Mouse (Mus musculus): ENCODE measurements at regions not wholly inside any gene's neighbourhood (a gene's known extent, or its start where the extent isn't known, plus 50 kb on each side); places are given as distances from the start of the nearest gene placed in this dataset.

GRCm38 (mm10) chr17:14539651-14540050 is 154.4 kb downstream of the Thbs2 start:
- DNase-seq = no peak

GRCm38 (mm10) chr17:14539191-14539590 is 154.8 kb downstream of the Thbs2 start:
- DNase-seq = no peak

- DNase-seq = no peak
These were observed 155.5 kb downstream of the Thbs2 start for GRCm38 (mm10) chr17:14538527-14538926.

DNA sequence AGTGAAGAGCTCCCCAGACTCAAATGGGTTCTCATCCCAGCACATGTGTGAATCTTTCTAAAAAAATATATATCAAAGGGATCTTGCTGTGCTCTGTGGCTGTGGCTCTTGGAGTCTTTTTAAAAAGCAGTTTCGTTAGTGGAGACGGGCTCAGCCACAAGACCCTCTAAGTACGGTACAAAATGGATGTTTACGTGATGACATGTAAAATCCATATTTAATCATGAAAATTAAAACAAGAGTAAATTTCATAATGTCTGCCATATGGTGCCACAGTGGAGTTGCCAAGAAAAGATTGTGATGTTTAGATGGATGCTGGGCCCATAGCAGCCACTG is 161.1 kb downstream of the Thbs2 start:
- no peak for DNase-seq

GRCm38 (mm10) chr17:14532298-14532978 is 161.6 kb downstream of the Thbs2 start:
- no peak for DNase-seq

GRCm38 (mm10) chr17:14531796-14532195 is 162.2 kb downstream of the Thbs2 start:
- DNase-seq = no peak

DNA sequence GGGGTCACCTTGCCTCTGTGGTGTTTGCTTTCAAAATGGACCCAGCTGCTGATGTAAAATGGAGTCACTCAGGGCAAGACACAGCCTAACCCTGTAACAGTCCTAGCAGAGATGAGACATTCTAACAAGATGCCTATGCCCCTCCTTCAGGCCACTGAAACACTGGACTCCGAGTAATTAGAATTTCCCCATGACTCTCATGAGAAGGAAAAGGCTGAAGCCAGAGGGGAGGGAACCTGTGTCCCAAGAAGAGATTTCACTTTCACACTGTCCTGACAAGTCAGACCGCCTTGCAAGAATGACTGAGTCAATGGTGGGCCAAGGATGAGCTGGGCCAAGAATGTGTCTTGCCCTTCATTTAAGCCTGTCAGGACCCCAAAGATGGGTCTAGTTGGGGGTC is 166.3 kb downstream of the Thbs2 start:
- no peak for DNase-seq

GRCm38 (mm10) chr17:14525255-14525654 is 168.8 kb downstream of the Thbs2 start:
- no peak for DNase-seq

GRCm38 (mm10) chr17:14524426-14525236 is 169.4 kb downstream of the Thbs2 start:
- peak; percentile 59 for DNase-seq

GRCm38 (mm10) chr17:14522011-14522410 is 172.0 kb downstream of the Thbs2 start:
- no peak for DNase-seq

DNA sequence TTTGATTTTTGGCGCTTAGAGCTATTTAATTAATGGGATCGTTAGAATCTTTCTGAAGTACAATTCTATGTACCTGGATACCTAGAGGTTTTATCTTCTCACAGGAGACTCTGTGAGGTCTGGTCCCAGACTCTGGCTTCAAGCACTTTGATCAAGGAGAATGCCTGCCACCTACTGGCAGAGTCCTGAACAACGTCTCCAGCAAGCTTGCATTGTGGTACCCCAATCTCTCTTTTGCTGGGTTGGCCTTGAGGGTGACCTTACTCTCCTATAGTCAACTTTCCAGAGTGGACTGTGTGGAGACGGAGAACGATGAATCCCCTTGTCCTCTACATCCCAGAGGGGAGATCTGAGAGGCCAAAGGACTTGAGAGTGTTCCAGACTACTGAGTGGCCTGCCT is 173.5 kb downstream of the Thbs2 start:
- peak; percentile 71 for DNase-seq

- DNase-seq = no peak
These were observed 174.7 kb downstream of the Thbs2 start for GRCm38 (mm10) chr17:14519367-14519766.

- DNase-seq = no peak
These were observed 175.8 kb downstream of the Thbs2 start for GRCm38 (mm10) chr17:14518216-14518615.

DNA sequence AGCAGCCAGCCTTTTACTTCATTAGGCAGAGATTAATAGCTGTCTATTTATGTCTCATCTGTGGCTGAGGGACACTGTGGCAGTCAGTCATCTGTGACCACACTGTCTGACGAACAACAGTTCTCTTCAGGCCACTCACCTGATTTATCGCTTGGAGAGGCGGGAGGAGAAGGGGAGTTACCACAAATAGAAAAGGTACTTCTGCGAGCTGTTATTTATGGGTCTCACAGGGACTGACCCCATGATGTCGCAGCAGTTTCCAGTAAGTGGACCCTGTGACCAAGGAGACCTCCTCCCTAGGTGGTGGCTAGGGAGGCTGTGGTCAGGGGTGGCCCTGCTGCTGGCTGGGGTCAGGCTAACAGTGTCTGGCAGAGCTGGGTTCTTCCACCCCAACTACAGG is 176.7 kb downstream of the Thbs2 start:
- DNase-seq = no peak

DNA sequence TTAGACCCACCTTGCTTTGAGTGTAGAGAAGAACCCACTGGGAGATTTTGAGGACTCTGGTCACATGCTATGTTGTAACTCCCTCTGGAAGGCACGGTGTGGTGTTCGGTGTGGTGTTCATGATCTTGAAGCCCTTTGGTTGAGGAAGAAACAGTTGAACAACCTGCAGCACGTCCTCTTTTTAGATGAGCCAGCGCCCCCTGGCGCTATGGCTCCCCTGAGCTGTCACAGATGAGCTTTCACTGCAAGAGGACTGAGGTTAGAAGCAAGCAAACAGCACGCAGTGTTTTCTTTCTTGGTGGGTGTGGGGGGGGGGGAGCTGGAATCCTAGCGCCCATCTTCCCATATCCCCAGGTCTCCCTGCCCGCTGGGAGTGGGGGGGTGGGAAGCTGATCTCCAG is 177.9 kb downstream of the Thbs2 start:
- DNase-seq = peak; percentile 57

DNA sequence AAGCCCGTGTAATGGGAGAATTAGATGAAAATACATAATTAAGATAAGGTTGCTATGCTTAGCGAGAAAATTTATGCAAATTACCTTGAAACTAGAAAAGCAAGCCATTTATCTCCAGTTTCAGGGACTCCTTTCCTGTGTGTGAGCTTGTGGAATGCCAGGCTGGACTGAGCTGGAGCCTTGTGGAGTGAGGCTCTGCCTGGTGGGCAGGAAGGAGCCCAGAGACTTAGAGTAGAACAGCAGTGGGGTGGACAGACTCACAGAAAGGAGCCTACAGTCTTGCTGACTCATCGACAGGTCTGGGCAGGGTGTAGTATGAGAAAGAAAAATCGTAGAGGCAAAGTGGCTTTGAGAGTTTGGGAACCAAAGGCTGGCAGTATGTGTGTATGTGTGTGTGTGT is 180.6 kb downstream of the Thbs2 start:
- no peak for DNase-seq

- no peak for DNase-seq
These were observed 183.5 kb downstream of the Thbs2 start for GRCm38 (mm10) chr17:14510486-14510885.

DNA sequence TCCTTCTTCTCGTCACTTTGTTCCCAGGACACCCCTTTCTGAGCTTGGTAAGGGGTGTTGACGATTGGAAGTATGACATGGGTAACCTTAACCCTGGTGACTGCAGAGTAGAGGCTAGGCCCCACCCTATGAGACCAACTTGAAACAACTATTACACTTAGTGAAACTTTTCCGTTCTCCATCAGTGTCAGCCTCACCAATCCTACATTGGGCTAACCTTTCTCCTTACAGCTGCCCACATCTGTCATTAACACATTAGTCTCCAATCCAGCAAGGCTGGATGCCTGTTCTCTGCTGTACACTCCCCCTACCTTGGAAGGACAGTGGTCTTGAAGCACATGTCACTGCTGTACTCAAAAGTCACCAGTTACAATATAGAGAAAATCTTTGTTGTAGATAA is 186.9 kb downstream of the Thbs2 start:
- DNase-seq = no peak

- no peak for DNase-seq
These were observed 187.9 kb downstream of the Thbs2 start for GRCm38 (mm10) chr17:14506123-14506522.

GRCm38 (mm10) chr17:14505415-14505814 is 188.6 kb downstream of the Thbs2 start:
- no peak for DNase-seq

DNA sequence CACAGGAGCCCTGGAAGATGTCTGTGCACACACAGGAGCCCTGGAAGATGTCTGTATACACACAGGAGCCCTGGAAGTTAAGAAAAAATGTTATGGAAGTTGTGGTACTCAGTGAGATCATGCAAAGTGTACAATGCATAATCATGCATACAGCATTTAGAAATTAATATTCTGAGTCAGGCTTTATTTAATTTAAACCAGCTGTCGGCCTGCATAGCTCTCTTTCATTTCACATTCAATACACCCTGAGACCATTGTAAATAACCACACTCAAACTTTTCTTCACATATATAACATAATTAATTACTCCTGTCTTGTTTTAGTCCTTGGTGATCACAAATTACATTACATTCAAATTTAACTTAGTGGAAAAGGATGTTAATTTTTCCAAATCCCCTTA is 190.4 kb downstream of the Thbs2 start:
- DNase-seq = no peak

DNA sequence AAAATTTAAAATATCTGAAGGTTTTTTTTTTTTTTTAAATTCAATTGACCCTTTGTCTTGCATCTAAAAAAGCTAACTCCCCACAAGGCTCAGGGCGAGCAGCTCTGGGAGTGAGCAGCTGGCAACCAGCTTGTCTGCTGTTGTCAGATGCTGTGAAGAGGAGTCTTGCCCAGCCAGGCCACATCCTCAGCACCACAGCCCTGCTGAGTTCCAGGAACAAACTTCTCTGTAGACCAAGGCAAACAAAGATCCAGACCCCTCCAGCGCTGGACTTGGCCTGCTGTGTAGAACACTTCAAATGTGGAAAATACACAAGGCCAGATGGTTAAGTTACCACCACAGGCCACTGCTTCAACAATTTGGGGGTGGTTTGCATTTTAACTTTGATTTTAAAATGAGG is 192.7 kb downstream of the Thbs2 start:
- no peak for DNase-seq

GRCm38 (mm10) chr17:14497086-14497485 is 196.9 kb downstream of the Thbs2 start:
- DNase-seq = no peak

DNA sequence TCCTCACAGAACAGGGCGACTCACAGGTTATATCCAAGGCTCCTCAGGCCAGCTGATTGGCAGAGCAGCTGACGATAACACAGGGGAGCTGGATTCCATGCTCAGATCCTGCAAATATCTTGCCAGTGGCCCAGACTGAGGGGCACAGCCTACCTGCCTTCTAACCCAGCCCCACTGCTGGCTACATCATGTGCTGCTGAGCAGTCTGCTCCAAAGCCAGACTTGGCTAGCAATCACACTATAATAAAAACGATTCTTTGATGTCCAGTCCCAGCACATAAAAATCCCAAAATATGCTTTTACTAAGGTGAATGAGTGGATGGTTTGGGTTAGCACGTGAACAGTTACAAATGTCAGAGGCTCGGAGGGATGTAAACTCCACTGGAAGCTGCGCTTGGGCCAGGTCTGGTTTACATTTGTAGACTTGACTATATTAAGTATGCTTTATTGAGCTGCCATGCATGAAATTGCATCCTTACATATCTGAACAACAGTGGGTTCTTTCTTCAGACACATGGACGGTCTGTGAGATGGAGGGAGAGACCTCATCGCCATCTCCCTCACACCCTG is 200.2 kb downstream of the Thbs2 start:
- no peak for DNase-seq

Measured in kidney, adult 18-20 months (tissue).